Mouse (Mus musculus): Measurements from ENCODE around the gene Npas3.

Npas3 gene

DNA sequence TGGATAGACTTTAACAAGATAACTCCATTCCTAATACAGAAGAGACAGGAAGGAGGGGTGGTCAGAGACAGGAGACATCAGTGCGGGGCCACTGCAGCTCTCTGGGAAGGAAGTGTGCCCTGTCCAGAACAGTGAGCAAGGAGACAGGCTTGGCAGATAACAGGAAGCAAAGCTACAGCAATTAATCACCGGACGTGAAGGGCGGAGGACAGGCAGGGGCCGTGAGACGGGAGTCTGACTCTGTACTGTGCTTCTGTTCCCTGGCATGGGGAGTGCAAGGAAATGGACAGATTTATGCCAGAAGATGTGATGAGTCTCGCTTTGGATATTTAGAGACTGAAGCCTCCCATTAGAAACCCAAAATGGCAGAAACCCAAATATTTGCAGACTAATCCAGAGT, 47.3 kb downstream of the Npas3 start:
- DNase-seq: no peak

DNA sequence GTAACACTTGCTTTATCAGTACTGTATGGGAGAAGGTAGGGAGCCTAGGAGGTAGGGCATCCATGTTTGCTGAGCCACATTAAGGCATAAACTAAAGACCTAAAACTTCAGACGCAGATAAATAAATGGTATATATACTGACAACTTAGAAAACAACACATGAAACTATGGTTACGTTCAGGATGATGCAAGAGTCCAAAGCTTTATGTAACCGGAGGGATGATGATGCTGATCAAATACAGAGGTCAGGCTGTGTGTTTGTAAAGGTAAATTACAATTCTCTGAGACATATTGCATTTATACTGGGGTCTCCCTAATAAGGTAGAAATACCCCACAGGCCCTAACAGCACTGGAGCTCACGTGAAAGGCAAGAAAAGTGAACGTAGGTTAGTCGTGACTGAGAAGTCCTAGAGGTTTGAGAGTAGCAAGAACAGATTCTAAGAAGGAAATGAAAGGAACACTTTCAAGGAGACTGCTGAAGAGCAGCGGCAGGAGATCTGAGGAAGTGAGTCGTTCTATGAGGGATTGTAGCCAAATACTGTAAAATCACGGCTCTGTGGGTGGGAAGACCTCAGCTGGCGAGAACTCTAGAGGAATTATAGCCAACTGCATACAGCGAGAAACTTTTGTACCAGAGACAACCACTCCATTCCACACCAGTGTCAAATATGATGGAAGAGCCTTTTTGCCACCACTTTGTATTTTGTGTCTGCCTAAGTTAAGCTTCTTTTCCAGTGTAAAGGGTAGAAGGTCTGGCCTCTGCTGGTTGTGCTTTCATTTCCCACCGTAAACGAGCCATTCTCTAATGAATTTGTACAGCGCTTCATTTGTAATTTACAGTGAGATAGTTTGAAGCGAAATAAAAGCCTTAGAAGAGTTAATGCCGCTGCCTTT, 49.7 kb downstream of the Npas3 start:
- peak in 1 of 2 experiments; percentile 13 for DNase-seq

DNA sequence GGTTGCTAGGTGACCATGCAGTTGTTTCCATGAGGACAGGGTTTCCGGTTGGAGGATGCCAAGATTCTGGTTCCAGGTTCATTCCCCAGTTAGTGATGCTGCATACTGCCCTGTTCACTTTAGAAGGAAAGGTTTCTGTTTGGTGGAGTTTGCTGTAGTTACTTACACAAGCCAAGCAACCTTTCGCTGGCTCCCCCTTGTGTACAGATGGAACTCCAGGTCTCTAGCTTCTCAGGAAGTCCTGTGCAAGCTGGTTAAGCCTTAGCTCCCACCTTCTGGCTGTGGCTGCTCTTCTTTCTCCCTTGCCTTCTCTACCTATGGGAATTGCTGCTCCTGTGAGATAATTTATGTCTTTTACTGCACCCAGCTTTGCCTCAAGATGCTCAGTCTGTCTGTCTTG, 52.5 kb downstream of the Npas3 start:
- peak; percentile 16 to 20 for DNase-seq

DNA sequence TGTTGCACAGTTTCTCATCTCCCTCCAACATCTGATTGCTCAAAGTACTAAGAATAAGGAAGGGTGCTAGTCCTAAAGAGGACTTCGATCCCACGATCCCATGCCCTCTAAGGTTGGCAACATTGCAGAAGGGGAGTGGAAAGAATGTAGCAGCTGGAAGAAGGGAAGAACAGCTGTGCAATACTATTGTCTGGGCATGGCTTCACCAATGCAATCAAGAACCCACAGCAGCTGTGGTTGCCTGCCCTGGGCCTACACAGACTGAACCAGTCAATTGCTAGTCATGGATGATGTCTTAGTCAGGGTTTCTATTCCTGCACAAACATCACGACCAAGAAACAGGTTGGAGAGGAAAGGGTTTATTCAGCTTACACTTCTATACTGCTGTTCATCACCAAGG, 53.7 kb downstream of the Npas3 start:
- DNase-seq: no peak

- DNase-seq: no peak
Observed at GRCm38 (mm10) chr12:53316715-53317114, 68.2 kb downstream of the Npas3 start.

GRCm38 (mm10) chr12:53317801-53318200, 69.3 kb downstream of the Npas3 start:
- no peak for DNase-seq

GRCm38 (mm10) chr12:53320526-53320925, 72.0 kb downstream of the Npas3 start:
- no peak for DNase-seq

- DNase-seq: no peak
Observed at GRCm38 (mm10) chr12:53321018-53321417, 72.5 kb downstream of the Npas3 start.

GRCm38 (mm10) chr12:53321944-53322343, 73.5 kb downstream of the Npas3 start:
- no peak for DNase-seq

DNA sequence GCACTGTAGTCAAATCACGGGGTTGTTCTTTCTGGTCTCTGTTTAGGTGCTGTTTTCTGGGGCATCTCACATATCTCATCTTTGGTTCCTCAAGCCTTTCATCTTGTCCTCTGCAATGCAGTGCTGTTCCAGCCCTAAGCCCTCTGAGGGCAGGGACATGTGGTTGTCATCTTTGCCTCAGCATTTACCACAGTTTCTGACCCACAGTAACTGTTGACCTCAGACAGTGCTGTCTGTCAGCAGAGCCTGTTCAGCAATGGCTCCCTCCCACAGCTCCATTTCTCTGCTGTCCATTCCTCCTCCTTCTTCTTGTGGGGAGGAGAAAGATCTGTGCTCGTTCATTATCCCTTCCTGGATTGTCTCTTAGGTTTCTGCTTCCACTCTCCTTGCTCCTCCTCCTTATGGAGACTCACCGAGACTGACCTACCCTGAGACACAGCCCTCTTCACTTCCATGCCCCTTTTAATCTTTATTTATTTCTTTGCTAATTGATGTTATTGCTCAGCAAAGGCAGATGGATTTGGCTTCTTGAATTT, 79.2 kb downstream of the Npas3 start:
- no peak for DNase-seq

DNA sequence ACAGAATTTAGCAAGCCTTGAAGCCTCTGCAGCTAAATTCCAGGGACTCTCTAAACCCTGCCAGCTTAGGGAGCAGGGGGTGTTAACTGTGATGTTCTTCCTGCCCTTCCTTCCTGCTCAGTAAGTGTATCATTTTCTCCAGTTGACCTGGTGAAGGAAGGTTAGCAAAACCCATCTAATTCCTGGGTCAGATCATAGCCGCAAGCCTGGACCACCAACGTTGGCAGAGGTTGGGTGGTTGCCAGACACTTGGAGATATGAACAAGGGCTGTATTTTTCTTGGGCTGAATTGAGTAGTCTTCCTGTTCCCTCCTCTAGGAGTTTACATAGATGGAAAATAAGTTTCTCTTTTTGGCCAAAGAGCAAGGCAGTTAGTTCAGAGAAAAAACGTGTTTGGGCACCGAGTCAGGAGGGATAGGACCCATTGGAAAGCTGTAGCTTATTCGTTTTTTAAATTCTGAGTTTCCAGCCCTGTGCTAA, 79.8 kb downstream of the Npas3 start:
- peak; percentile 27 to 42 for DNase-seq

GRCm38 (mm10) chr12:53330141-53330540, 81.7 kb downstream of the Npas3 start:
- DNase-seq: no peak

DNA sequence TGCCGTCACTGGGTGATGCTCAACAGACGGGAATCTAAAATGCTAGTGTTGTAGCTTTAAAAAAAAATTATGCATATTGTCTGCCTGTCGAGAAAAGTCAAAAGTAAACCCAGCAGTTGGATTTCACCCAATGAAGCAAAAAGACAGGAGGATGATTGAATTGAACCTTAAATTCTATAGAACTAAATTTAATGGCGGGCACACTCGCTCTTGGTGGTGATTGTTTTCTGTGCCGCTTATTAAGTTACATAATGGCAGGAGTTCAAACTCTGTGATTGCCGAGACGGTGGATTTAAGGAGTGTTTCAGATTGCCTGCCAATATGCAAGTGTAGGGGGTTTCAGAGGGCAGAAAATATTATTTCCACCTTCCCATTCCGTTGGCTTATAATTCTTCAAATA, 82.9 kb downstream of the Npas3 start:
- DNase-seq: no peak

GRCm38 (mm10) chr12:53331800-53332199, 83.3 kb downstream of the Npas3 start:
- no peak for DNase-seq

DNA sequence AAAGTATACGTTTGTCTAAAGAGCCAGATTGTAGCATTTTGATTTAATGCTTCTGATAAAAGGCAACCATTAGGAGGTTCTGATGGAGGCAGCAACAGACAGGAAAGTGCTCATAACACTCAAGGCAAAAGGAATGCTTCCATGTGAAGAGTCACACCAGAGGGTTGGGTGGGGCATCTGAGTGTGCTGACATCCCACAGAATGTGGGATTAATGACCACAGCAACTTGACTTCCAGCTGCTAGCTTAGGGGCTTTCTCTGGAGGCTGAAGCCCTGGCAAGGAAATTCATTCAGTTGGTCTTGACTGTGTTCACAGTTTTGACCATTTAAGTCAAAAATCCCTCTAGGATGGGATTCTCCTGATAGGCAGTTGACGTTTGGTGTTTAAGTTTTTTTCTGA, 84.8 kb downstream of the Npas3 start:
- no peak for DNase-seq

DNA sequence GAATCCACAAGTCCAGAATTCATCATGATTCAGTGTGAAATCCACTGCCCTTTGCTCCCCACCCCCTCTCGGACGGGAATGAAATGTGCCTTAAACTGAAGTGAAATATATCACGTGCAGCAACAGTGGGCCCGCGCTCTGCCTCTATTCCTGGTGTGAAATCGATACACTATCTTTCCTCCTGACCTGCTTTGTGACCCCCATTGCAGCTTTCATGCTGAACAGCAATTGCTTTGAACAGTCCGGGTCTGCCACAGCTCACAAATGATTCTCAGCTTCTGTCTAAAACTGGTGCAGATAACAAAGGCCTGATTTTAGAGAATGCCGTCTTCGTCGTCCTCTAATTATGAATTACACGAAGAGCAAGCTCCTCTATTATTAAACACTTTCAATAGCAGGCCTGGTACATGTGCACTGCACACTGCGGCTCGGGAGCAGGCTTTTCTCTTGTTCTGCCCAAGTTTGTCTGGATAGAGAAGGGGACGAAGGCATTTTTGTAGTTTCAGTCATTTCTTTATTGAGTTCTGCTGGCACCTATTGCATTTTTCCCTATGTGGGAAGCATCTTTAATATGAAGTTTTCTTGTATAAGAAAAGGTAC, 90.0 kb downstream of the Npas3 start:
- DNase-seq: no peak

DNA sequence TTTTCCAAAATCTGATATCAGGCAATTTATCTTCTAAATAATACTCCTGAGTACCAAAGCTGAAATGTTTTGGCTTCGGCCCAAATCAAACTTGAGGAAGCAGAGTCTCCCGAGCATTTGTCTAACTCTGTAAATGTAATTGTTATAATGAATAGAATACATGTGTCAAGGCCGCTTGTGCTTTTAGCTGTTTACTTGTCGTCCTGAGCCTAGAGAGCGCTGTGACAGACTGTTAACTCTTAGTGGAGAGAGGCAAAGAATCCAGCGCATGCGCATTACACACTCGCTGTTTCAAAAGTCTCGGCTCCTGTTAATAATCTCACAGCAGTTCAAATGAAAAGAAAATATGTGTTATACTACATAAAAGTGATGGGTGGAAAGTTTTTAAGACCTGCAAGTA, 94.3 kb downstream of the Npas3 start:
- DNase-seq: no peak

DNA sequence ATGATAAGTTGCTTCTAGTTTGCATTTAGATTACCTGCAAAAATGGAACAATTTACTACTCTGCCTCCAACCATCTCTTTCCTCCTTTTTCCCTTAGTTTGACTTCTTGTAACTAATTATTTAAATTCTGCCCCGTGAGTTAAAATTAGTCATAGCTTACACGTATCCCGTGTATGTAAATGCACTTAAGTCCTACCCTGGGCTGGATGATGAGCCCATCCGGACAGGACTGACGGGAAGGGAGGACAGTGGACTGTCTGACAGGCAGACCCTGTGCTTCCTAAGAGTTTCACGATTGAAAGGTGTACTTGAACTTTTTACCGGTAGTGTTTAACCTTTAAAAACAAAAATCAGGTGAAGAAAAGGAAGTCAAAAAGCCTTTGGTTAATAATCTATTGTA, 103.4 kb downstream of the Npas3 start:
- DNase-seq: no peak

DNA sequence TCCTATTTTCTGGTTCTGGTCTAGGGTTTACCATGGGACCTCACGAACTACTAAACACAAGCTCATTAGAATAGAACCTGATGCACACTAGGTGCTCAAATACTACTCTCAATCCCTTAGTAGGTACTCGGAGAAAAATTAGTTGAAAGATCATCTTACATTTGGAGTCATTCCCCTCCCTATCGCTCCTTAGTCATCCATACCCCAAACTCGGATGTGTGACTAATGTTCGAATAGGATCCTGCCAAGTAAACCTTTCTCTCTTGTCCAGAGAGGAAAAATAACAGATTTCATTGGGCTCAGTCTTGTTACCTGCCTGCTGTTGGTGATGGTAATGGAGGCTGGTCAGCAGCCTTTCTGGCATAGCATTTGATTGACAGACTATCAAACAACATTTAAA, 117.3 kb downstream of the Npas3 start:
- DNase-seq: no peak

- DNase-seq: no peak
Observed at GRCm38 (mm10) chr12:53384851-53385250, 136.4 kb downstream of the Npas3 start.

GRCm38 (mm10) chr12:53405856-53406255, 157.4 kb downstream of the Npas3 start:
- DNase-seq: peak in 1 of 2 experiments; percentile 4

DNA sequence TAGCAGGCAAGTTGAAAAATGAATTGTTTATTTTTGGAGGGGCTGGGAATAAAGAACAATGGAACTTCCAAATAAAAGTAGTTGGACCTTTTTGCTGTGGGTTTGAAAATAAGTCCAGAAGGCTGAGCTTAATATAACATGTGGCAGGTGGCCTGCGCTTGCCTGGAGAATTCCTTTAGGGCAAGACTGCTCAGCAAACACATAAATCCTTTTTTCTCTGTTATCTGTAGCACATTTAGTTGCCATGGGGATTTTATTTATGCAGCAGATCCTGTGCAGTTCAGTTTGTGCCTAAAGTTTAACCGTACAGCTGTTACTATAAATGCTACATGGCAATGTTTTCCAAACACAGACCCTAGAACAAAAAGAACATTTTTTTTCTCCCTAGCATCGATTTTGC, 159.3 kb downstream of the Npas3 start:
- no peak for DNase-seq

- no peak for DNase-seq
Observed at GRCm38 (mm10) chr12:53409711-53410110, 161.2 kb downstream of the Npas3 start.

GRCm38 (mm10) chr12:53410647-53411046, 162.2 kb downstream of the Npas3 start:
- DNase-seq: no peak

Data from cerebellum, postnatal 14 days (tissue).